Mouse (Mus musculus) heart, adult 9 months (tissue): ENCODE results near the gene Mpped2.
A peak's percentile ranks its signal among the peaks of the same experiment; 100 is the strongest.

ENCODE experiments used
- DNase-seq, 2 experiments: peaks; one replicate each; pipeline ENCODE4 v3.0.0; 2022; ENCODE audit warnings: low spot score in 2 of 2

Mpped2 gene

DNA sequence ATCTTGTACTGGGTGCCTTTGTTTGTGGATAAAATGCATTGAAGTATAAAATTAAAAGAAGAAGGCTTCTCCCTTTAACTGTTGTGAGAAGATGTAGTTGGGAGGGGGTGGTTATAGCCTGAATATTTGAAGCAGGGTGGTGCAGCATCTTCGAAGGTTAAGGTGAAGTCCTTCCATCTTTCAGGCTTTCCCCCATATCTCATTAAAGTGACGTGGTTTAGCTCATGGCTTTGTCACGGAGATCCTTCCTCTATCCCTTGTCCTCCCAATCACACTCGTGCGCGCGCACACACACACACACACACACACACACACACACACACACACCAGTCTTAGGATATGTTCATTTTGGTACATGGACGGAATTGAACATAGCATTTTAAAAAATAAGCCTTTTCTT lies 3.3 kb downstream of the Mpped2 start:
- DNase-seq = no peak

DNA sequence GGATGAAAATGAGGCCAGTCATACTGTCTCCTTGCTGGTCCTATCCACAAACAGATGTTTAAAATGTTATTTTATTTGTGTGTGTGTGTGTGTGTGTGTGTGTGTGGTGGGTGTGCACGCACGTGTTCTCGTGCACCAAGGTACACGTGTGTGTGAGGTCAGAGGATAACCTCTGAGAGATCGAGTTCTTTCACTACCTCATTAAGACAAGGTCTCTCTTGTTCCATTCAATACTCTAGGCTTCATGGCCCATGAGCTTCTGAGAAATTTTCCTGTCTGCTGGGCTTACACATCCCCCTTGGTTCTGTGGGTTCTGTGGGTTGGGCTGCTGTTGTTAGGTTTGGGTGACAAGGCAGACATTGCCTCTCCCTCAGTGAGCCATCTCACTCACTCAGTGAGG lies 12.6 kb downstream of the Mpped2 start:
- no peak for DNase-seq

DNA sequence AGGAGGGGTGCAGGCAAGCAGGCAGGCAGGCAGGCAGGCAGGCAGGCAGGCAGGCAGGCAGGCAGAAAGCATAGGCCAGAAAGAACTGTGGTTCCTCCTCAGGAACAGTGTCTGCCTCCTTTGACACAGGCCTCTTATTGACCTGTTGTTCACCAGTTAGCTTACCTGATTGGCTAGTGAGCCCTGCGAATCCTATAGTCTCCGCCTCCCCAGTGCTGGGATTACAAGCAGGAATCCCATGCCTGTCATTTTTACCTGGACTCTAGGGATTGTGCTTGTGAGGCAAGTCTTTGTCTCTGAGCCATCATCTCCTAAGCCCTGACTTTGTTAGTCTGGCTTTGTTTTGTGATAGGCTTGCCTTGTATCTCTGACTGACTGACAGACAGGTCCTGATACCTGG lies 14.1 kb downstream of the Mpped2 start:
- no peak for DNase-seq

DNA sequence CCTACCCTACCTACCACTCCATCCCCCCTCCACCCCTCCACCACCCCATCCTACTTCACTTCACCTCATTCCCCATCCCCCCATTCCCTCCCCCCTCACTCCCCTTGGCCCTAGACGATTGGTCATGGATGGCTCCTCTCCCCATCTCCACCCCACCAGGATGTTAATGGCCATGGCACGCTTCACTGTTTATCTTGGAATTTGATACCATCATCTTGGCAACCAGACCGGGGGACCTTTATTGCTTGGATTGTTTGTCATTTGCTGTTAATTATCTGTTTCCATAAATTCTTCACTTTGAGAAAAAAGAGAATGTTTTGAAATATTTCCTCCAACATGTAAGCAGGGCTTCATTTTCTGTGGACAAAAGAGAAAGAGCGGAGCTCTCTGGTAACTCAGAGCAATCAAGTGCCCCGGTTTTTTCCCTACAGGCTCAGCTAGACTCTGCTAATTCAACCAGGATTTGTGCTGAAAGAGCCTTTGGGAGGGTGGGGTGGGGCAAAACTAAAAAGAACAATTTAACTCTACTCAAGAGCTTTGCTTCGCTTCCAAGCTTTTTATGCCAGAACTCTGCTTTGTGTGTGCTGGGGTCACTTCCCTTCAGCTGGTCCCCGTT lies 17.9 kb downstream of the Mpped2 start:
- no peak for DNase-seq

DNA sequence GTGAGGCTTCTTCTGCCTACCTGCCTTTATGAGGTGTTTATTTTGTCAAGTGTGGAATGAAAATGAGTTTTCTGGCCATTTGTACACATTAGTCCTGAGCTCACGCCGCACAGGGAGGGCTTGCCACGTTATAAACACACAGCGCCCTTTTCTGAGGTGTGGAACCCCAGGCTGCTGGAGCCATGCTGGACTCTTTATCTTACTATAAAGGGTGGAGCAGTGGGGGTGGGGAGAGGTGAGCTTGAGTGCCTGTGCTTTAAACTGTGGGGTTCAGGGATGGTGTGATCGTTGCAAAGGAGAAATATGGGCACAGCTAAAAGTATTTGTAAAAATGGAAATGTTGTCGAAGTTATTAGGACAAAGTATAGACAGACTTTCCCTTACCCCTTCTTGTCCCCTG lies 18.4 kb downstream of the Mpped2 start:
- DNase-seq = no peak

DNA sequence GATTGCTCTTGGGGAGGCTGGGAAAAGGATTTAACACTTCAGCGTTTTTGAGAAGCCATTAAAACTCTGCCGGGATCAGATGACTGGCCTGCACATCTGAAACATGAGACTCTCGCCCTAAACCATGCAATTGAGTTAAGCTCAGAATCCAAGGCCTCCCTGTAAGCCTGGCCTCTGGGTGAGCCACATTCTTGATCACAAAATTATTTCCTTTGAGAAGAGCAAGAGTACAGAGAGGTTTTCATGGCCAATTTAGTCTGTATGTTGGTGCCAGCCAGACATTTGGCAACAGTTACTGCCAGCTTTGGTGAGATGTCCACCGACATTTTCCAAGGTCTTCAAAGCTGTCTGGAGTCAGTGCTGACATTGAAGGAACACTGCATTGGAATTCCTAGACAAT lies 20.1 kb downstream of the Mpped2 start:
- DNase-seq = no peak

DNA sequence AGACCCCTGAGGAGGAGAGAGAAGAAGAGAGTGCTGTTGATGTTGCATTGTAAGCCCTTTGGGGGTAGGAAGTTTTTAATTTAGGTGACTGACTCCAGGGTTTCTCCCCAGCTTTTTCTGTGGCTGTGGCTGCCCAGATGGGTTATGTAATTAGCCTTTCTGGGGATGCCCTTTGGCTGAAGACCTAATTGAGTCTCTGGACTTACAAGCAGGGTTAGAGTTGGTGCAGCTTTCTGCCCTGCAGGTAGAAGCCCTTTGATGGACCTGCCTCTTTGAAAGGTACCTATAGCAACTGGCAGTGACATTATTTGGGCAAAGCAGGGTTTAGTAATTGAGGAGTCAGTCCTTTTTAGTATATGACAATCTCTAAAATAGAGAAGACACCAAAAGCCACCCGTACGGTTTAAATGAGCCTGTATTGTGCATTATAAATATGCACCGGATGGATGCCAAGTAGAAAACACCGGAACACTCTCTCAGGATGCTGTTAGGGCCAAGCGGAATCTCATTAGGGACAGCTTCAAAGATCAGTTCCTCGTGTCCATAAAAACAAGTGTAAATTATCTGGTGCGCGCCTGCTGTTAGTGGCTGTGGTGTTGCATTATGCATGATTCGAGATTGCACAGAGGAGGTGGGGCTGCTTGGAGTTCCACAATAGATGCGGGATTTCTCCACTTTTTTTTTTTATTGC lies 22.8 kb downstream of the Mpped2 start:
- no peak for DNase-seq

DNA sequence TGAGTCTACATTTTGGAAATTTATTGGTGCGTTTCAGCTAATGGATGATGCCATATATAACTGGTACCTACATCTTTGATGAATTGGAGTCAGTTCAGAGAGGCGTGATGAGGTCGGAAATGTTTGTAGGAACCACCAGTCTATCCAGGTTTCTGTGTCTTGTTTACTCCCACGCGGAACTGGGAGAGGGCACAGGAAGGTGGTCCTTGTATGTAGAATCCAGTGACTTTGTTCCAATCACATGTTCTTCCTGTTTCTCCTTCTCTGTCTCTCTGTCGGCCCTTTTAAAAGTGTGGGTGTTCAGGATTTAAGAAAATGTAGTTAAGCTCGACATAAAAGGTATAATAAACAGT lies 23.3 kb downstream of the Mpped2 start:
- DNase-seq = no peak

DNA sequence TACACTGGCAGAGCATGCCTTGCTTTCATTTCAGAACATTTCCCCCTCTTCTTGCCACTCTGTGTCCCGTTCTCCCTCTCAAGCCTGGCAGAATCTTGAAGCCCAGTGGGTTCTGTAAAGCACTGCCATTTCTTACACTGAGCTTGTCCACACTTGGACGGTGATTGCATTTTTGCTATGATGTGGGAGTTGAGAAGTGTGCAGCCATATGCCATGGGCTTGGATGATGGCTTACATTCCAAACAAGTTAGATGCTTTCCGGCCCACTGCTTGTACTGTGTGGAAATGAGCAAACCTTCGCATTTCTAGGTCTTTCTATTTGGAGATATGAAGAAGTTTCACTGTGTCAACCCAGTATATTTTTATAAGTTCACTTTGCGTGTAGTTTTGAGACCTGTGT lies 25.8 kb downstream of the Mpped2 start:
- DNase-seq = no peak

DNA sequence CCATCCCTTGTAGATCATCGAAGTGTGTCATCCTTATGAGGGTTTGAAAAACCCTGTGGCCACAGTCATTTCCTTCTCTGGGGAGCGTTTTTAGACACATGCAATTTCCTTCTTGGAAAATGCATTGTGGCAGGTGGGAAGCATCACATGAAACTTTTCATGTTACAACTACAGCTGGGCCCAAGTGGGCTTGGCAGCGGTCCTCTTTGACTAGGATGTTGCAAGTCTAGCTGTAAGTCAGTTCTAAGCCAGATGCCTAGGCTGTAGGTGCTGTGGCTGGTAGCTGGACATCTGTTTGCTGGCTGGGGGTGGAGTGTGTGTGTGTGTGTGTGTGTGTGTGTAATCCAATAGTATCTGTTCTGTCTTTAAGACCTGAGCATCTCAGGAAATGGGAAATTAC lies 26.4 kb downstream of the Mpped2 start:
- DNase-seq = peak; percentile 16 to 44

DNA sequence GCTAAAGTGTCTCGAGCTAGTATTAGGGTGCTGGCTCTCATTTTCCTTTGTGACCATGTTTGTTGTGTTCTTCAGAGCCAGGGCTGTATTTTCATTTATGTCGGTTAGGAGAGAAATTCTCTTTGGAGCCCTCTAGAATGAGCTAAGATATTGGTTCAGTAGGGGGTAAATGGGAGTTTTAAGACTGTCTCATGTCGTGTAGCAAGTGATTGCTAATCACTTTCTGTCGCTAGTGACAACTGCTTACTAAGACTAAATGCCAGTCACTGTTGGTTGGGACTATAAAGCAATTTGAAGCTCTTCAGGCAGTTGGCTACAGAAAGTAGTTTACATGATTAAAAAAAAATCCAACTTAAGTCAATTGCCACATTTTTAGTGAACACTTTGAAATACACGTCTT lies 27.6 kb downstream of the Mpped2 start:
- no peak for DNase-seq

DNA sequence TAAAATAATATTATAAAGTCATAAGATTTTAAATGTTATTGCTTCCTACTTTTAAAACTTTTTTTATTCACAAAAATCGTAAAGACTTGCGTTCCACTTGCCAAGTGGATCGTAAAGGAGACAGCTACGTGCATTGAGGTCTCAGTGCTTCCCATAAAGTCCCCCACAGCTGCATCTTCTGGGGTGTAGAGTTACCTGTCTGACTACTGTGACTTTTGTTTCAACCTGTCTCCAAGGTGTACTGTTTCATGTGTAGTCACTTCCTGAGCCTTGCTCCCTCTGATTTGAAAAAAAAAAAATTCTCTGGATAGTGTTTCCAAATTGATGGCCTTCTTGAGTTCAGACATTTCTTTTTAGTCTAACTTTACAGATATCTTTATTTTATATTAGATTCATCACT lies 29.0 kb downstream of the Mpped2 start:
- DNase-seq = no peak

DNA sequence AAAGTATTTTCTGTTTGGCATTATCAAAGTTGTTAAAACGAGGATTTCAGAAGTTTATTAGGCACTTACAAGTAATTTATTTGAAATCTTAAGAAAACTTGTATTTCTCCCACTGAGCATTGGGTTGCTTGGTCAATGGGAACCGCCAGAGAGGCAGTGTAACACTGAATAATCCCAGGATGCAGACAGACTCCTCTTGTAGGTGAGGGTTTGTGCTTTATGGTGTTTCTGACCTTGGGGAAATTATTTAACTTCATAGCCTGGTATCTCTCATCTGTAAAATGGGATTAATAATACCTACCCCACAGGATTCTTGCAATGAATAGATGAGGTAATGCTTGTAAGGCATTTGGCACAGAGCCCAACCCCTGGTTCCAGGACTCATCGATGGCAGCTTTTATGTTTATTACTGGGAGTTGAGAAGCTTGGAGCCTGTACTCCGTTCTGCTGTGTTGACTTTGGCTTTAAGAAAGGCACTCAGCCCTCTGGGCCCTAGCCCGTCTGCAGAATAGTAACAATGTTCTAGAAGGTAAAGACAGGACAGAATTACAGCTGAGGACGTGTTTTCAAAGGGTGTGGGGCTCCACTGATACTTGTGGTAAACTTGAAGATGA lies 37.0 kb downstream of the Mpped2 start:
- DNase-seq = no peak

DNA sequence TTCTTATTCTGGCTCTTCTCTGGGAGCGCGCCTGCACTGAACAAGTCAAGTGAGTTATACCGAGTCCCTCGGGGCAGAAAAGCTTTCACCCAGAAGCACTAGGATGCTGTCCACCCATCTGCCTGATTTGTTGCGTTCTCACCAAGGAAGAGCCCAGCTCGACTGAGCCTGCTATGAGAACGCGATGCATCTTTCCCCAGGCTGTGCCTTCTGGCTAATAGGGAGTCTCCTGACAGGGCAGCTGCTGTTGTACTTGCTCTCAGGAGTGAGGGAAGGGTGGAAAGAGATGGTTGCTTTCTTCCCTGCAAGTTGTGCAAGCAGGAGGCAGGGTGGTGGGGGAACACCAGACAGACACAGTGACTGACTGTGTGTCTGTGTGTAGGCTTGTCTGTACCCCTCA lies 37.5 kb downstream of the Mpped2 start:
- no peak for DNase-seq

DNA sequence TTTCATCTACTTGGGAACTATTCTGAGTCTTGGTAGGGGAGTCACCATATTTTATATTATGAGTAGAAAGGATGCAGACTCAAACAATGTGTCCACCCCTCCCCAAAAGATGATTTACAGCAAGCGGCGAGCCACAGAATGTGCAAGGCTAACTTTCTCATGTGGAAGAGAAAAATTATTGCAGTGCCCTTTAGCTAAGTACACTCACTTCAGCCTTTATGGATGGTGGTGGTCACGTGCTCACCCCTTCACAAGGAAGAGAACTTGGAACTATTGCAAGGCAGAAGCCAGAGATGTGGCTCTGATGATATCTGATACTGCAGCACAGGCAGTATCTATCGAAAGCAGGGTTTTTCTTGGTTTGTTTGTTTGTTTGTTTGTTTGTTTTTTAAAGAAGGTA lies 38.4 kb downstream of the Mpped2 start:
- no peak for DNase-seq

DNA sequence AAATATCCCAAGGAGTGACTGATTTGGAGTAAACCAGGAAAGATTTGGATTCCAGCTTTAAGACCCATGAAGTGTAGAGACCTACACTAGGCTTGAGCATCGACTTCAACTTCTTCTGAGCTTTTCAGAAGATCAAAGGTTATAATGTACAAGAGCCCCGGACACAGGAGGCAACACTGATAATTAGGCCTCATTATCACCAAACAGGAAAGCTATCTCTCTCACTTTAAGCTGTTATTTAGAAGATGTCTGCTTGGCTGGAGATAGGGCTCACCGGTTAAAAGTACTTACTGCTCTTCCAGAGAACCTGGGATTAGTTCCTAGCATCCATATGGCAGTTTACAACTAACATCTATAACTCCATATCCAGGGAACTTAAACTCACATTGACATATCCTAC lies 39.1 kb downstream of the Mpped2 start:
- no peak for DNase-seq

DNA sequence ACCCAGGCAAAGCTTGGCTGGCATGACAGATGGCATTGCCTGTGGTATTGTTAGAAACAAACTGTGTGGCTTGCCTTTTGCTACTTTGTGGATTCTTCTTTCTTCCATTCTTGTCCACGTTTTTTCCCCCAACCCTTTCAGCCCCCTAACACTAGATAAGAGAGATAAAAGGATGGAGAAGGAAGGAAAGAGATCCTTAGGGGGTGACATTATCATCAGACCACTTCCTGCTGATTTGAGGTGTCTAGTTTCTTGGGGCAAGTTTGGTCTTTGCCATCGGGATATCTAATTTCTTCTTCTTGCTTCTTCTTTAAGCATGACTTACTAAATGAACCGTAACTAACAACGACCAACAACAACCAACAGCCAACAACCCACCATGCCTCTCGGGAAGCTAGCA lies 40.3 kb downstream of the Mpped2 start:
- DNase-seq = no peak

DNA sequence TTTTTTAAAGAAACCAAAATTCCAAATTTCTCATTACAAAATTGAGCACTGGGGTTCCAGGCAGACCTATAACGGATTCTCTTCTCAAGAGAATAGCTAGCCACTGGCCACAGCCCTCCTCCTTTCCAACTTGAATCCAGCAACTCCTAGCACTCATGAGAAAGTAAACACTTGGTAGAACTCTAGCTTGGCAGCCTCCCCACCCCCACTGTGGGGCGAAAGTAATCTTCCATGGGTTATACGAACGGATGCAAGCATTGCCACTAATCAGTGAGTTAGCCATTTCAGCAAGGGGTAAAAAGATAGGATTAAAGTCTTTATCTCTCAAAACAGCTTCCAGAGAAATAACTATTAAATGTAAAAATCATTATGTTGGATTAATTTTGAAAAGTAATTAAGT lies 40.9 kb downstream of the Mpped2 start:
- no peak for DNase-seq

DNA sequence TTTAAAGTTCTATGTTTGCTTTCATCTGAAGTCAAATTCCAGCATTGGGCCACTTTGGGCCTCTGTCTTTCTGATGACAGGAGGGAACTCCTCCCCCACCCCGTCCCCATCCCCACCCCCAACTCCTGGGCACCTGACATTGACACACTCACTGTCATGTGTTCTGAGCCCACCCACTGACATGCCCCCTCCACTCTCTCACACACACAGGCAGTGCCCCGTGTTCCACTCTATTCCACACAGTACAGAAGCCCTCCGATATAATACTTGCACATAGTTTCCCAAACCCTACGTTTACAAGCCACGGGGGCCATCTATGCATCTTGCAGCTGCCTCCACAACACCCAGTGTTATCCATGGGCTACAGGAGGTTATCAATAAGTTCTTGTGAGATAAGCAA lies 42.1 kb downstream of the Mpped2 start:
- DNase-seq = no peak

DNA sequence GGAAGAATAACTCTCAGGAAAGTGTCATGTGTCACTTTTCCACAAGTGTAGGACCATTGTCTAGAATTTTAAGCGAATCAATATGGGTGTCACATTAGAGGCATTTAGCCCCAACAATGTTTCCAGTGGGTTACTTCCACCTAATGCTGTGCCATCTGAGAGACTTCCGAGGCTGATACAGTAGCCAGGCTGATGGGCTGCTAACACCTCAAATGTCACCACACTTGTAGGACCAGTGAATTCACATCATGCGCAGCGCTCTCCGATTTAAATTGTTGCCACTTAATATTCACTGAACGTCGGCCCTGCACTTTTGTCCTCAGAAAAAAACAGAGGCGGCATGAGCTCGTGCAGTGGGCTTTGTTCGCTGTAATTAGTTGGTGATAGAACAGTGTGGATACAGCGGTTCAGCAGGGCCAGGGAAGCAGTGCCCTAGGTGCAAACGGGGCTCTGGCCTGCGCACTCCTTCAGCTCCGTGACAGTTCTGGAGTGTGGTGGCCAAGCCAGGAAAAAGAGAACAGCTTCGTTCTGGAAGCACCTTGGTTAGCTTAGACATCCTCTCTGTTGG lies 42.8 kb downstream of the Mpped2 start:
- DNase-seq = no peak

DNA sequence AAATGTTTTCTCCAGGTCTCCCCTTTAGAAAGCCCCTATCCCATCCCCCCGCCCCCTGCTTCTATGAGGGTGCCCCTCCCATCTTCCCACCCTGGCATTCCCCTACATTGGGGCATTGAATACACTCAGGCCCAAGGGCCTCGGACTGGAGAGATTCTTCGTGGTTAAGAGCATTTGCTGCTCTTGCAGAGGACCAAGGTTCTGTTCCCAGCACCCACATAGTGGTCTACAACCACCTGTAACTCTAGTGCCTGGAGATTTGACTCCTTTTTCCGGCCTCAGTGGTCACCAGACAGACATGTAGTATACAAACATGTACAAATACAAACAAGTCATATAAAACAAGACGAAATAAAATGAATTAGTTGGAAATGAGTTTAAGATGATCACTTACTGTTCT lies 45.9 kb downstream of the Mpped2 start:
- DNase-seq = no peak

DNA sequence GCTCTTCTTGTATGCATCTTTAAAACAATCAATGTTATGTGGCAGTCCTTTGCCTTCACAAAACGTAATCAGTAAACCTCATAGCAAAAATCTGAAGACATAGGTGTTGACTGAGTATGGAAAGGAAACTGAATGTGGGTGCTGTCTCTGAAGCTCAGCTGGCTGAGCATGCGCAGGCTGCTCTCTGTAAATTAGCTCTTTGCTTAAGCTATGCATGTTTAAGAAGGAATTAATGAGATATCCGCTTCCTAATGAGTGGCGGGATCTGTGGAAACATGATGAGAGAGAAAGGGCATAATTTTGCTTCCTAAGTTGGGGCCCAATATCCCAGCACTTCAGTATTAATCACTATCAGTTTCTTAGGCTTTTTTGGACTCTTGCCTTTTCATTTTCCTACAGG lies 51.0 kb downstream of the Mpped2 start:
- no peak for DNase-seq

DNA sequence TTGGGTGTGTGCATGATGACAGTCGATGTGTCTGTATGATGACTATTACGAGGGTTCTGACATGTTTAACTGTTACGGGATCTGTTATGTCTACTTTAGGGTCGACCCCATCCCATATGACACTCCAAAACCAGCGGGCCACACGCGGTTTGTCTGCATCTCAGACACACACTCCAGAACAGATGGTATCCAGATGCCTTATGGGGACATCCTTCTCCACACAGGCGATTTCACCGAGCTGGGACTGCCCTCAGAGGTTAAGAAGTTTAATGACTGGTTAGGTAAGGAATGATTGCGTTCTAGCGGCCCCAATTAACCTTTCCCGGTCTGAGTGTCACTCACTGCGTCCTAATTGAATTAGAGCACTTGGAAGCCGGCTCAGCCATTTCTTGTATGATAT lies 51.5 kb downstream of the Mpped2 start:
- no peak for DNase-seq
